Mouse (Mus musculus) kidney, adult 2 months (tissue): ENCODE measurements at regions not wholly inside any gene's neighbourhood (a gene's known extent, or its start where the extent isn't known, plus 50 kb on each side); places are given as distances from the start of the nearest gene placed in this dataset.

Experiments used
- DNase-seq: peaks from one replicate; pipeline ENCODE4 v3.0.0; 2021
- H3K27ac ChIP-seq: fragments of 200-500 bp; 2 replicates; pipeline ENCODE4 v1.5.1; 2012; ENCODE audit warnings: low read depth, low read length, control low read depth, inconsistent platforms; ENCODE audit not compliant: insufficient read depth
- H3K27me3 ChIP-seq: fragments of 200-500 bp; replicated peaks from 2 replicates; pipeline ENCODE4 v1.6.1; 2012; ENCODE audit warnings: mild to moderate bottlenecking, moderate library complexity, low read length, inconsistent platforms; ENCODE audit not compliant: control insufficient read depth, insufficient read depth
- H3K36me3 ChIP-seq: fragments of 200-500 bp; 2 replicates; pipeline ENCODE4 v1.6.1; 2012; ENCODE audit warnings: mild to moderate bottlenecking, moderate library complexity, low read length, inconsistent platforms; ENCODE audit not compliant: control insufficient read depth, insufficient read depth
- H3K4me1 ChIP-seq: fragments of 200-500 bp; 2 replicates; pipeline ENCODE4 v1.6.1; 2011; ENCODE audit warnings: low read length; ENCODE audit not compliant: control insufficient read depth, insufficient read depth
- H3K4me3 ChIP-seq: fragments of 200-500 bp; 2 replicates; pipeline ENCODE4 v1.5.1; 2011; ENCODE audit warnings: mild to moderate bottlenecking, low read depth, low read length, control low read depth; ENCODE audit not compliant: insufficient read depth
- CTCF ChIP-seq: fragments of 200-500 bp; conservative IDR thresholded peaks from 2 replicates; pipeline ENCODE4 v1.5.1; 2011; ENCODE audit warnings: low read depth, mild to moderate bottlenecking, control low read depth, low read length, moderate library complexity, mixed read lengths; ENCODE audit not compliant: insufficient read depth, insufficient read length
- POLR2A ChIP-seq: fragments of 200-500 bp; IDR thresholded peaks from one replicate; pipeline ENCODE4 v1.6.1; 2011; ENCODE audit warnings: low read depth, low read length, control low read depth
- WGBS: fragments of 180-500 bp; shearing (Covaris S2); methylation state at CpG from one replicate; pipeline ENCODE4 v1.1.7; 2018; 5-methylcytosine and 5-hydroxymethylcytosine counted together

DNA sequence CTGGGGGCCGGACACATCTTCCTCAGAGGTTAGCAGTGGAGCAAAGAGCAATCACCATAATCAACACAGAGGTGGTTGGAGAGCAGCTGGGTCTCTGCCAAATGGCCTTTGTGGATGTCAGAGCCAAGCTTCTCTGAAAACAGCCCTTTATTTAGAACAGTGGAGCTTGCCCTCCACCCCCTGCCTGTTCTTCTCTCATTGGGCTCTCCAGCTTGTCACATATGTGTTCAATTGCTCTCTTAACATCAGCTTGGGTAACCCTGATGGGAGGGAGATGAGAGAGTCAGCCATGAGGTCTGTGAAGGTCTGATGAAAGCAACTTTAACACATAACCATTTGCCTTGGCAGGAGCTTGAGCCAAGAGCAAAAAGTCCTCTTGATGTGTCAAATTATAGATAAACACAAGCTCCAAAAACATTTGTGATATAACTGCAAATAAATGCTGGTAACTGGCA lies 140.1 kb upstream of the Spdl1 start:
- no peaks in the 10 kb centered on the region for H3K36me3 ChIP-seq
- no peak overlapping the region for H3K27ac ChIP-seq
- H3K4me3 ChIP-seq = no peak overlapping the region
- no peak for TF ChIP-seq POLR2A
- no peak for TF ChIP-seq CTCF
- 12% methylated on average over 1 of the region's 1 CpGs for WGBS
- DNase-seq = peak; percentile 31
- H3K4me1 ChIP-seq = no peaks in the 10 kb centered on the region
- H3K27me3 ChIP-seq = no peaks in the 10 kb centered on the region

- no peak for DNase-seq
- H3K27ac ChIP-seq = no peak overlapping the region
- no peaks in the 10 kb centered on the region for H3K27me3 ChIP-seq
- H3K4me1 ChIP-seq = no peaks in the 10 kb centered on the region
- no peak overlapping the region for H3K4me3 ChIP-seq
- no peaks in the 10 kb centered on the region for H3K36me3 ChIP-seq
- WGBS = 50% methylated on average over 5 of the region's 5 CpGs
- TF ChIP-seq POLR2A = no peak
- TF ChIP-seq CTCF = no peak
Measured at GRCm38 (mm10) chr11:34973012-34973411, 139.6 kb upstream of the Spdl1 start.

DNA sequence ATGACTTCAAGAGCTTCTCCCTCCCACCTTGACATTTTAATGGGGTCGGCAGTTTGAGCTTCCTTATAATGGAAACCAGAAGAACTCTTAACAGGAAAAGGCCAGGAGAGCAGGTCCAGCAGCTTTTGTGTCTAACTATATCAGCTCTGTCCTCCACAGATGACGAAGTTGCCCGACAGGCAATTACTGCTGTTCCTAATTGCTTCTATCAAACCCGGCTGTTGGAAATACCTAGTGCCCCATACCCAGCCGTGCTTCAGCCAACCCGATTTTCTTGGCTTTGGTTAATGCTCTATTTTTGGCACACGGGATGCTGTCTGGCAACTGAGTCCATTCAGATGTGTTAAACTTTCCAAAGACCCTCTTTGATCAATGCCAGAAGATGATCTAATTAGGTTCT lies 125.8 kb upstream of the Spdl1 start:
- no peak overlapping the region for H3K4me3 ChIP-seq
- DNase-seq = no peak
- H3K36me3 ChIP-seq = no peaks in the 10 kb centered on the region
- H3K4me1 ChIP-seq = no peaks in the 10 kb centered on the region
- no peak for TF ChIP-seq CTCF
- no peak for TF ChIP-seq POLR2A
- H3K27me3 ChIP-seq = no peaks in the 10 kb centered on the region; the same call in 1 of the 2 replicates
- no peak overlapping the region for H3K27ac ChIP-seq
- WGBS = 73% methylated on average over 7 of the region's 7 CpGs

DNA sequence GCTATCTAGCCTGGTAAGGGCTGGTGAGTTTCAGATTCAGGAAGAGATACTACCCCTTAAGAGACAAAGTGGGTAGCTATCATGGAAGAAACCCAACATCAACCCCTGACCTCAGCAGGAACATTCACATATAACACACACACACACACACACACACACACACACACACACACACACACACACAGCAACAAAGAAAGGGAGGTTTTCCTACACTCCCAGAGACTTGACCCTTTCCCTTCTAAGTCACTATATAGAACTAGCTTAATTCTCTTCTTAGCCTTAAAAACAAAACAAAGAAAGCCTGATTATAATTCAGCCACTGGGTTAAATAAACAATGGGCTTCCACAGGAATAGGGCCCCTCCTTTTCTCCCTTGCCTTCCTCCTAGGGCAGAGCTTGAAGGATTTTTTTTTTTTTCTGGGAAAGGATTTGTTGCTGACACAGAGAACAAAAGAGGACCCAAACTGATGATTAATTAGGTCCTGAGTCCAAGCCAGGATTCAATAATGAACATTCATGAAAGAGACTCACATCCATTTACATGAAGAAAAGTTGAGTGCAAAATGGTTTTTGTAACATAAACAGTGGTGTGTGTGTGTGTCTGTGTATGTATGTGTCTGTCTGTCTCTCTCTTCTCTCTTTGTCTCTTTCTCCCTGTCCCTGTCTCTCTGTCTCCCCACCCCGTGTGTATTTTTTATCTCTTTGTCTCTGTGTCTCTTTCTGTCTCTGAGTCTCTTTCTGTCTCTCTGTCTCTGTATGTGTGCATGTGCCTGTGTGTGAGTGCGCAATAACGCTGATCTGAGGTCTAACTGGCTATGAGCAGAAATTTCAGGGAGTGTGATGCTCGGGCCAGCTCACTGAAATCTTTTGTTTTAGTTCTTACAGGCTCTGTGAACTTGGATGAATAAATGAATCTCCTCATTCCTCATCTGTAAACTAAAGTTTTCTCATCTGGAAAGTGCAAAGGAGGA lies 108.3 kb upstream of the Spdl1 start:
- Histone ChIP-seq H3K27ac (no peak overlapping the region), H3K4me3 (no peak overlapping the region), H3K36me3 (no peaks in the 10 kb centered on the region), H3K27me3 (no peaks in the 10 kb centered on the region), H3K4me1 (peaks cover 3% of the 10 kb centered on the region; the same call in 1 of the 2 replicates)
- TF ChIP-seq CTCF = no peak
- TF ChIP-seq POLR2A = no peak
- WGBS = 76% methylated on average over 4 of the region's 4 CpGs
- peak; percentile 56 for DNase-seq

- peaks cover 3% of the 10 kb centered on the region; the same call in 1 of the 2 replicates for H3K4me1 ChIP-seq
- H3K36me3 ChIP-seq = no peaks in the 10 kb centered on the region
- no peaks in the 10 kb centered on the region for H3K27me3 ChIP-seq
- H3K4me3 ChIP-seq = no peak overlapping the region
- no peak for DNase-seq
- no peak for TF ChIP-seq CTCF
- TF ChIP-seq POLR2A = no peak
- WGBS = 90% methylated on average over 8 of the region's 8 CpGs
- H3K27ac ChIP-seq = no peak overlapping the region
Measured at GRCm38 (mm10) chr11:34940151-34940550, 106.7 kb upstream of the Spdl1 start.

GRCm38 (mm10) chr11:34939002-34939401 lies 105.6 kb upstream of the Spdl1 start:
- peaks cover 3% of the 10 kb centered on the region; the same call in 1 of the 2 replicates for H3K4me1 ChIP-seq
- WGBS = 89% methylated on average over 4 of the region's 4 CpGs
- no peaks in the 10 kb centered on the region for H3K36me3 ChIP-seq
- no peaks in the 10 kb centered on the region for H3K27me3 ChIP-seq
- no peak overlapping the region for H3K4me3 ChIP-seq
- no peak overlapping the region for H3K27ac ChIP-seq
- DNase-seq = no peak
- TF ChIP-seq POLR2A = no peak
- TF ChIP-seq CTCF = no peak

DNA sequence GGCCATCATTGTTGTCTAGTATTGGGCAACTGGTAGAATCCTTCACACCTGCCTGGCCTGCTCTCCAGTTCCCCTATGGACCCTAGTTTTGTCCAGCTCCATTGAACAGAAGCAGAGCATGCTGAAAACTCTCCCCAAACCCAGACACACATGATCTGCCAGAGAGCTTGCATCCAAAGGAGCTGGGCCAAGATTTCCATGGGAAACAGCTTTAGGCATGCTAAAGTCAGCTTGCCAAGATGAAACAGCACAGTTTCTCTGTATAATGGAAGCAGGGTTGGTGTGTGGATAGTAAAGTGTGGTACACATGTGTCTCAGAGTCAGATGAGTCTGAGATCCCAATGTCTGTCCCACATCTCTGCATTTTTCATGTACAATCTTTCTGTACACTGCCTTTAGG lies 98.8 kb upstream of the Spdl1 start:
- Histone ChIP-seq H3K27ac (no peak overlapping the region), H3K27me3 (no peaks in the 10 kb centered on the region), H3K4me1 (no peaks in the 10 kb centered on the region), H3K4me3 (no peak overlapping the region), H3K36me3 (no peaks in the 10 kb centered on the region)
- TF ChIP-seq CTCF (no peak), POLR2A (no peak)
- DNase-seq = no peak
